Mouse (Mus musculus) heart, postnatal 0 days (tissue): Measurements from ENCODE around the gene Selenof. TPM values are rescaled to one million over a fixed set of nuclear protein-coding genes. Genes with fewer than 3 reads are reported as not detected.

Experiments used
- ATAC-seq: fragments of 200-750 bp; cut with Nextera tagmentation; 2 replicates; pipeline ENCODE4 v1.8.0; 2017; ENCODE audit warnings: low read depth, moderate number of reproducible peaks, moderate library complexity; ENCODE audit not compliant: insufficient read depth
- DNase-seq: peaks from one replicate; pipeline ENCODE4 v3.0.0-alpha.2; 2016; ENCODE audit warnings: low spot score
- H3K27ac ChIP-seq: fragments of 300-500 bp; sonication (generic); 2 replicates; pipeline ENCODE4 v1.5.1; 2014; ENCODE audit warnings: low read depth, mild to moderate bottlenecking
- H3K27me3 ChIP-seq: fragments of 300-500 bp; sonication (generic); 2 replicates; pipeline ENCODE4 v1.6.1; 2014; ENCODE audit warnings: low read length, mixed read lengths; ENCODE audit not compliant: control insufficient read depth, insufficient read depth
- H3K36me3 ChIP-seq: fragments of 300-500 bp; sonication (generic); replicated peaks from 2 replicates; pipeline ENCODE4 v1.6.1; 2014; ENCODE audit warnings: low read length, mixed read lengths; ENCODE audit not compliant: control insufficient read depth, insufficient read depth
- H3K4me1 ChIP-seq: fragments of 300-500 bp; sonication (generic); 2 replicates; pipeline ENCODE4 v1.6.1; 2014; ENCODE audit warnings: antibody characterized with exemption; ENCODE audit not compliant: control insufficient read depth, insufficient read depth
- H3K4me2 ChIP-seq: fragments of 300-500 bp; sonication (generic); 2 replicates; pipeline ENCODE4 v1.6.1; 2014; ENCODE audit warnings: low read depth, mild to moderate bottlenecking, low read length, moderate library complexity
- H3K4me3 ChIP-seq: fragments of 300-500 bp; sonication (generic); 2 replicates; pipeline ENCODE4 v1.5.1; 2014; ENCODE audit warnings: low read depth, low read length
- H3K9ac ChIP-seq: fragments of 300-500 bp; sonication (generic); replicated peaks from 2 replicates; pipeline ENCODE4 v1.6.1; 2014; ENCODE audit warnings: low read depth, low read length, mixed read lengths
- H3K9me3 ChIP-seq: fragments of 300-500 bp; sonication (generic); replicated peaks from 2 replicates; pipeline ENCODE4 v1.6.1; 2016; ENCODE audit warnings: low read length; ENCODE audit not compliant: control insufficient read depth
- CTCF ChIP-seq: IDR thresholded peaks from 2 replicates; pipeline ENCODE4 v1.5.1; 2016; ENCODE audit warnings: antibody characterized with exemption, control low read depth, low read depth
- EP300 ChIP-seq: IDR thresholded peaks from 2 replicates; pipeline ENCODE4 v1.6.1; 2016; ENCODE audit warnings: antibody characterized with exemption, low read depth
- WGBS: fragments of 180-500 bp; shearing (Covaris S2); extraction: QIAGEN DNeasy Blood & Tissue Kit; methylation state at CpG from one replicate; pipeline ENCODE4 v1.1.7; 2014; 5-methylcytosine and 5-hydroxymethylcytosine counted together
- polyA plus RNA-seq: library from polyadenylated mRNA; unstranded; fragments of >200 nt; fragmentation: Nextera tagmentation; extraction: Ambion mirVana; gene quantifications from 2 replicates; pipeline ENCODE4 v1.2.1, GENCODE M21; 2015
- total RNA-seq: library from RNA; depleted of rRNA; stranded (reverse); fragments of >200 nt; gene quantifications from 2 replicates; pipeline ENCODE4 v1.2.3, GENCODE M21; 2014; ENCODE audit warnings: low replicate concordance

The Selenof gene
- total and polyA plus RNA-seq, 2 experiments from 2014 or later = 245 to 416 TPM

GRCm38 (mm10) chr3:144563916-144564315 is 6.2 kb upstream of the Selenof start:
- Histone ChIP-seq H3K9ac (no peak overlapping the region), H3K4me3 (no peak overlapping the region), H3K27ac (no peak overlapping the region), H3K27me3 (no peaks in the 10 kb centered on the region), H3K36me3 (no peaks in the 10 kb centered on the region), H3K4me1 (peaks cover 13% of the 10 kb centered on the region), H3K9me3 (no peaks in the 10 kb centered on the region), H3K4me2 (no peak overlapping the region)
- ATAC-seq (no peak), DNase-seq (no peak)
- 85% methylated on average over 7 of the region's 7 CpGs for WGBS
- TF ChIP-seq CTCF (no peak), EP300 (no peak)

GRCm38 (mm10) chr3:144565212-144565611 is 4.9 kb upstream of the Selenof start:
- no peak for ATAC-seq
- Histone ChIP-seq H3K4me3 (no peak overlapping the region), H3K27ac (no peak overlapping the region), H3K27me3 (no peaks in the 10 kb centered on the region), H3K36me3 (no peaks in the 10 kb centered on the region), H3K4me1 (peaks cover 13% of the 10 kb centered on the region), H3K9ac (no peak overlapping the region), H3K9me3 (no peaks in the 10 kb centered on the region), H3K4me2 (no peak overlapping the region)
- no peak for DNase-seq
- WGBS = 44% methylated on average over 7 of the region's 7 CpGs
- no peak for TF ChIP-seq EP300
- TF ChIP-seq CTCF = no peak

GRCm38 (mm10) chr3:144568861-144569361 is 1.2 kb upstream of the Selenof start:
- Histone ChIP-seq H3K36me3 (0 out of 2 replicates have a peak, but pooled peaks cover 9% of the 10 kb centered on the region), H3K9ac (peak overlapping the region; percentile 80), H3K4me1 (peaks cover 21% of the 10 kb centered on the region), H3K4me3 (peak overlapping the region; percentile 94), H3K27me3 (no peaks in the 10 kb centered on the region), H3K27ac (peak overlapping the region; percentile 81; the same call in 1 of the 2 replicates), H3K9me3 (no peaks in the 10 kb centered on the region), H3K4me2 (peak overlapping the region; percentile 81)
- no peak for DNase-seq
- ATAC-seq = no peak
- 0% methylated on average over 21 of the region's 21 CpGs for WGBS
- TF ChIP-seq CTCF = no peak
- TF ChIP-seq EP300 = no peak

- TF ChIP-seq EP300 = no peak
- TF ChIP-seq CTCF = no peak
- Histone ChIP-seq H3K4me1 (peaks cover 19% of the 10 kb centered on the region), H3K27ac (peak overlapping the region; percentile 81), H3K36me3 (0 out of 2 replicates have a peak, but pooled peaks cover 9% of the 10 kb centered on the region), H3K4me2 (peak overlapping the region; percentile 81), H3K4me3 (peak overlapping the region; percentile 94), H3K9me3 (no peaks in the 10 kb centered on the region), H3K27me3 (no peaks in the 10 kb centered on the region), H3K9ac (peak overlapping the region; percentile 80)
- whole genome bisulfite sequencing = under 1% methylated on average over 36 of the region's 47 CpGs
- ATAC-seq (peak; percentile 16), DNase-seq (no peak)
Measured at GRCm38 (mm10) chr3:144569401-144569971, 618 bp upstream of the Selenof start.

- H3K9ac ChIP-seq = peak overlapping the region; percentile 96
- H3K36me3 ChIP-seq = 0 out of 2 replicates have a peak, but pooled peaks cover 9% of the 10 kb centered on the region
- H3K4me3 ChIP-seq = peak overlapping the region; percentile 89
- H3K27me3 ChIP-seq = no peaks in the 10 kb centered on the region
- peak; percentile 21; the same call in 1 of the 2 replicates for ATAC-seq
- H3K9me3 ChIP-seq = no peaks in the 10 kb centered on the region
- H3K27ac ChIP-seq = peak overlapping the region; percentile 94
- WGBS = under 1% methylated on average over 25 of the region's 25 CpGs
- TF ChIP-seq CTCF (no peak), EP300 (no peak)
- peaks cover 19% of the 10 kb centered on the region for H3K4me1 ChIP-seq
- peak; percentile 48 for DNase-seq
- H3K4me2 ChIP-seq = peak overlapping the region; percentile 77
Measured at GRCm38 (mm10) chr3:144570816-144571487, 848 bp downstream of the Selenof start.
